Mouse (Mus musculus): ENCODE measurements around the gene Glb1. TPM values are rescaled to one million over a fixed set of nuclear protein-coding genes. Genes with fewer than 3 reads are reported as not detected.

Gene Glb1
- polyA plus RNA-seq, 1 experiment from 2014 or later: 66.2 TPM

GRCm38 (mm10) chr9:114499783-114500515 lies 99.1 kb downstream of the Glb1 start:
- H3K27me3 ChIP-seq: no peaks in the 10 kb centered on the region
- CTCF ChIA-PET: interaction anchor here (0.6 to 4.0 kb wide), 6 partner anchors 8 to 89 kb away, joined by 3 to 24 read pairs (median 8); no protein-coding TSS in a partner anchor
- in situ Hi-C loops (cut with MboI; ENCODE audit: low pct_unique_long_range_greater_than_20kb): loop anchor here (5.0 kb wide), 2 partner anchors 82 to 83 kb away; no protein-coding TSS in a partner anchor
- POLR2A ChIA-PET: interaction anchor here (0.8 kb wide), 1 partner anchor 81 kb away, joined by 3 read pairs; no protein-coding TSS in a partner anchor
- DNase-seq (ENCODE audit: low read depth, low spot score) (peak; percentile 27), ATAC-seq (peak; percentile 40)
- TF ChIP-seq CTCF (IDR thresholded peaks at IDR 0.05): peak; percentile 75

GRCm38 (mm10) chr9:114501111-114501510 lies 100.2 kb downstream of the Glb1 start:
- CTCF ChIA-PET: interaction anchor here (0.8 to 4.0 kb wide), 6 partner anchors 8 to 87 kb away, joined by 3 to 24 read pairs (median 5); no protein-coding TSS in a partner anchor

GRCm38 (mm10) chr9:114501913-114502312 lies 101.0 kb downstream of the Glb1 start:
- in situ Hi-C loops (cut with MboI; ENCODE audit: low pct_unique_long_range_greater_than_20kb): loop anchor here (5.0 kb wide), 1 partner anchor 80 kb away; no protein-coding TSS in a partner anchor
- TF ChIP-seq CTCF (IDR thresholded peaks at IDR 0.05): no peak
- no peaks in the 10 kb centered on the region for H3K27me3 ChIP-seq
- POLR2A ChIA-PET: no interaction called here
- DNase-seq (ENCODE audit: low read depth, low spot score): no peak
- CTCF ChIA-PET: interaction anchor here (1.0 to 4.0 kb wide), 3 partner anchors 76 to 87 kb away, joined by 3 to 24 read pairs (median 5); no protein-coding TSS in a partner anchor
- no peak for ATAC-seq

More at GRCm38 (mm10) chr9:114501111-114501510, 100.2 kb downstream of the Glb1 start:
- TF ChIP-seq CTCF (IDR thresholded peaks at IDR 0.05): no peak
- no peak for ATAC-seq
- in situ Hi-C loops (cut with MboI; ENCODE audit: low pct_unique_long_range_greater_than_20kb): loop anchor here (5.0 kb wide), 1 partner anchor 81 kb away; no protein-coding TSS in a partner anchor
- H3K27me3 ChIP-seq: no peaks in the 10 kb centered on the region
- POLR2A ChIA-PET: no interaction called here
- DNase-seq (ENCODE audit: low read depth, low spot score): no peak

- no peak for TF ChIP-seq CTCF (IDR thresholded peaks at IDR 0.05)
- POLR2A ChIA-PET: no interaction called here
- ATAC-seq (peak; percentile 45), DNase-seq (ENCODE audit: low read depth, low spot score) (peak; percentile 43)
- no peaks in the 10 kb centered on the region for H3K27me3 ChIP-seq
- in situ Hi-C loops (cut with MboI; ENCODE audit: low pct_unique_long_range_greater_than_20kb): loop anchor here (5.0 kb wide), 1 partner anchor 79 kb away; no protein-coding TSS in a partner anchor
- CTCF ChIA-PET: interaction anchor here (0.9 to 1.4 kb wide), 3 partner anchors 42 to 88 kb away, joined by 3 to 6 read pairs (median 4); no protein-coding TSS in a partner anchor
Measured at GRCm38 (mm10) chr9:114502711-114503427, 102.0 kb downstream of the Glb1 start.

- in situ Hi-C loops (cut with MboI; ENCODE audit: low pct_unique_long_range_greater_than_20kb): loop anchor here (5.0 kb wide), 1 partner anchor 77 kb away; no protein-coding TSS in a partner anchor
- DNase-seq (ENCODE audit: low read depth, low spot score) (no peak), ATAC-seq (no peak)
- TF ChIP-seq CTCF (IDR thresholded peaks at IDR 0.05): no peak
- POLR2A ChIA-PET: no interaction called here
- CTCF ChIA-PET: interaction anchor here (1.1 kb wide), 1 partner anchor 62 kb away, joined by 3 read pairs; no protein-coding TSS in a partner anchor
- H3K27me3 ChIP-seq: no peaks in the 10 kb centered on the region
Measured at GRCm38 (mm10) chr9:114504816-114505215, 103.9 kb downstream of the Glb1 start, which contains the start of gene Ccr4. Gene Ccr4, minus strand, starts transcription at chr9:114504916.

GRCm38 (mm10) chr9:114506564-114506963 lies 105.7 kb downstream of the Glb1 start:
- in situ Hi-C loops (cut with MboI; ENCODE audit: low pct_unique_long_range_greater_than_20kb): no loop called here
- DNase-seq (ENCODE audit: low read depth, low spot score) (no peak), ATAC-seq (no peak)
- H3K27me3 ChIP-seq: no peaks in the 10 kb centered on the region
- no peak for TF ChIP-seq CTCF (IDR thresholded peaks at IDR 0.05)
- POLR2A ChIA-PET: no interaction called here
- CTCF ChIA-PET: interaction anchor here (1.5 to 1.7 kb wide), 2 partner anchors 9 to 75 kb away, joined by 3 to 5 read pairs; no protein-coding TSS in a partner anchor

- TF ChIP-seq CTCF (IDR thresholded peaks at IDR 0.05): no peak
- CTCF ChIA-PET: interaction anchor here (0.7 to 1.7 kb wide), 3 partner anchors 10 to 76 kb away, joined by 3 to 5 read pairs (median 3); no protein-coding TSS in a partner anchor
- no peaks in the 10 kb centered on the region for H3K27me3 ChIP-seq
- no peak for DNase-seq (ENCODE audit: low read depth, low spot score)
- no peak for ATAC-seq
- POLR2A ChIA-PET: no interaction called here
- in situ Hi-C loops (cut with MboI; ENCODE audit: low pct_unique_long_range_greater_than_20kb): no loop called here
Measured at GRCm38 (mm10) chr9:114507421-114507820, 106.5 kb downstream of the Glb1 start.

GRCm38 (mm10) chr9:114509785-114510184 lies 108.9 kb downstream of the Glb1 start:
- ATAC-seq (no peak), DNase-seq (ENCODE audit: low read depth, low spot score) (no peak)
- no peak for TF ChIP-seq CTCF (IDR thresholded peaks at IDR 0.05)
- in situ Hi-C loops (cut with MboI; ENCODE audit: low pct_unique_long_range_greater_than_20kb): no loop called here
- CTCF ChIA-PET: interaction anchor here (1.0 kb wide), 1 partner anchor 8 kb away, joined by 3 read pairs; no protein-coding TSS in a partner anchor
- no peaks in the 10 kb centered on the region for H3K27me3 ChIP-seq
- POLR2A ChIA-PET: no interaction called here

- in situ Hi-C loops (cut with MboI; ENCODE audit: low pct_unique_long_range_greater_than_20kb): no loop called here
- ChIA-PET CTCF (no interaction called here), POLR2A (no interaction called here)
- H3K27me3 ChIP-seq: no peaks in the 10 kb centered on the region
- DNase-seq (ENCODE audit: low read depth, low spot score) (no peak), ATAC-seq (no peak)
- no peak for TF ChIP-seq CTCF (IDR thresholded peaks at IDR 0.05)
Measured at GRCm38 (mm10) chr9:114512831-114513230, 112.0 kb downstream of the Glb1 start.

- in situ Hi-C loops (cut with MboI; ENCODE audit: low pct_unique_long_range_greater_than_20kb): no loop called here
- ChIA-PET POLR2A (no interaction called here), CTCF (no interaction called here)
- TF ChIP-seq CTCF (IDR thresholded peaks at IDR 0.05): no peak
- DNase-seq (ENCODE audit: low read depth, low spot score): no peak
- no peaks in the 10 kb centered on the region for H3K27me3 ChIP-seq
- ATAC-seq: no peak
Measured at GRCm38 (mm10) chr9:114515364-114515763, 114.5 kb downstream of the Glb1 start, which contains the start of gene C130032M10Rik. Gene C130032M10Rik, plus strand, starts transcription at chr9:114515697.
